Mouse (Mus musculus) ES-CJ7 (cell line): ENCODE measurements around the gene Acsf3.

ENCODE experiments used
- DNase-seq: peaks from one replicate; pipeline ENCODE4 v3.0.0; 2011; ENCODE audit warnings: low read depth, low spot score

Gene Acsf3

DNA sequence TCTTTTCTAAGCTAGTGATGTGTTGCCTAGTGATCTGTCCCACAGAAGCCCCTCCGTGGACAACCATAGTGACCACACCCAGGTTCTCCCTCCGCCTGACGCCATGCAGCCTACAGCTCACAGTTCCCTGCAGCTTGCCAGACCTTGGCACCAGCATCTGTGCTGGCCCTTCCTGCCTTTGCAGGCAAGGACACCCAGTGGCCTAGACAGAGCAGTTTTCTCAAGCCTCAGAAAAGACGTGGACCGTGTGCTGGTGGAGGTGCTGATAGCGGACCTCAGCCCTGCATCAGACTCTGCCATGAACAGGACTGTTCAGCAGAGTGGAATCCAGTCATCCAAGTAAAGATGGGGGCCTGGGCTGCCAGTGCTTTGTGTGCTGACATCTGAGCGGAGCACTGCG is 35.1 kb downstream of the Acsf3 start:
- DNase-seq: no peak

DNA sequence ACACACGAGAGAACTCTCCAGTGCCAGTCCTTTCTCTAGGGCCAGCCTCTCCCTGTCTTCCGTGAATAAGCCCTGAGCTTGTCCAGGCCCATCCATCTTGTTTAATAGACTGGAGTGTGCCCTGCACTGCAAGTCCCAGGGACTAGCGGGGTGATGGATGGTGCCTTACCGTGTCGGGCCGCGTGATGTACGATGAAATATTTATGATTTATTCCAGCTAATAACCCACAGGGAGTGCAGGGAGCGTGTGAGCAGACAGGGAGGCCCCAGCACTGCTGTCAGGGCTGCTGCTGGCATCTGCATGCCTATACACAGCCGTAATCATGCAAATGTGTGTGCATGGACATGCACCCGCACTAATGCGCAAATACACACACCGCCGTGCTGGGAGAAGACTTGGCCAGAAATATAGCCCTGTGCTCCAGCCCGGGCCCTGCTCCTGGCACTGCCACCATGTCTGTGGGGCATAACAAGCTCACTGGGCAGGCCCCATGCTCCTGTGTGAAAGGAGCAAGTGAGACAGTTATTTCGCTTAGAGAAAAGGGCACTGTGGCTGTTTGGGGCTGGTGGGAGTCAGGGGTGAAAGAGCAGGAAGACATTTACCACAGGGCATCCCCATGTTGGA is 36.7 kb downstream of the Acsf3 start:
- no peak for DNase-seq

DNA sequence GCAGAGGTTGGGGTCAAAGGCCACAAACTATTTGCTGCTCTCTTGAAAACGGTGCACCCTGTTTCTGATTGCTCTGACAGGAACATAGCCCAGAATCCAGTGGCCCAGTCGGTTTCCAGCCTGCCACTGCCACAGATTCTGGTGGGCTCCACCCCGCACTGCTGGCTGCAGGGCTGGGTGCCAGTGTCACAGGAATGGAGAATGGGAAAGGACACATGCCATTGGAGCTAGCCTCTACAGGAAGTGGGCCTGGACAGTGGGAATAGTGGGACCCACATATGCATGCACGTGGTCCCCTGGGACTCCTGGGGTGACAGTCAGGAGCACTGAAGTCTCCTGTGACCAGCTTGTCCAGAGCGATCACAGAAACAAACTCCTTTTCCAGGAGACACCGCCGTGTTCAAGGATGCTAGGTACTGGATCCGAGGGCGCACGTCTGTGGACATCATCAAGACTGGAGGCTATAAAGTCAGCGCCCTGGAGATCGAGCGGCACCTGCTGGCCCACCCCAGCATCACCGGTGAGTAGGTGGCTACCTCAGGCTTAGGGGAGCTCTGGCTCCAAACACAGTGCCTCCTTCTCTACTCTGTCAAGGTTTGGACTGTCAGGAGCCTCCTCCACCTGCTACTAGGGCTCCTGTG is 37.4 kb downstream of the Acsf3 start:
- peak; percentile 54 for DNase-seq

DNA sequence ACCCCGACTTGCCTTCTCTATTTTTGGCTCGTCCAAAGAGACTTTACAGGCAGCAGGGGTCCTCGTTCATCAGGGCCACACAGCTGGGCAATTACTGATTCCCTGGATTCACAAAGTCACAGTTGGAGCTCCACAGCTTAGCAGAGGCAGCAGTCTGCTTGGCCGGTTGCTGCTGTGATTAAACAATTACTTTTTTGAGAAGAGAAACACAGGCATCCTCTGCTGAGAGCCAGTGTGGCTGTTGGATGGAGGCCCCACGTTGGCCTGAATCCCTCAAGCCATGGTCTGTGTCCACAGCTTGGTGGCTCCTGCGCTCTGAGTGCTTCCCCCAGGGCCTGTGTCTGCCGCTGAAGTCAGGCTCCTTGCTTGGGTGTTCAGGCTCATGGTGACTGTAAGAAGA is 39.3 kb downstream of the Acsf3 start:
- no peak for DNase-seq

DNA sequence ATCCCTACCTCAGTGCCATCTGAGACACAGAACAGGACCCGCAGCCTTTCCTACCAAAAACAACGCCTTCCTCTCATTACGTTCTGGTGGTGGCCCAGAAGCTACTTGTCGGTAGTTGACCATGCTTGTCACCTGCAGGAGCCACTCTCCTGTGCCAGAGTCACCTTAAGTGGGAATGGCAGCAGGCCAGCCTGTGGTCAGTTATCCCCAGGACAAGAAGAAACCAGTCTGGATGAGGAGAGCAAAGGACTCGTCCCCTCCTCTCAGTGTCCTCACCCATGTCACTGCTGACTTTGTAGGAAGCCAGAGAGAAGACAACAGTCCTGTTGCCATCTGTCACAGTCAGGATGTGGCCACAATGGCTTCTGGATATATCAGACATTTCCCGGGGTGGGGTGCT is 41.7 kb downstream of the Acsf3 start:
- DNase-seq: no peak

DNA sequence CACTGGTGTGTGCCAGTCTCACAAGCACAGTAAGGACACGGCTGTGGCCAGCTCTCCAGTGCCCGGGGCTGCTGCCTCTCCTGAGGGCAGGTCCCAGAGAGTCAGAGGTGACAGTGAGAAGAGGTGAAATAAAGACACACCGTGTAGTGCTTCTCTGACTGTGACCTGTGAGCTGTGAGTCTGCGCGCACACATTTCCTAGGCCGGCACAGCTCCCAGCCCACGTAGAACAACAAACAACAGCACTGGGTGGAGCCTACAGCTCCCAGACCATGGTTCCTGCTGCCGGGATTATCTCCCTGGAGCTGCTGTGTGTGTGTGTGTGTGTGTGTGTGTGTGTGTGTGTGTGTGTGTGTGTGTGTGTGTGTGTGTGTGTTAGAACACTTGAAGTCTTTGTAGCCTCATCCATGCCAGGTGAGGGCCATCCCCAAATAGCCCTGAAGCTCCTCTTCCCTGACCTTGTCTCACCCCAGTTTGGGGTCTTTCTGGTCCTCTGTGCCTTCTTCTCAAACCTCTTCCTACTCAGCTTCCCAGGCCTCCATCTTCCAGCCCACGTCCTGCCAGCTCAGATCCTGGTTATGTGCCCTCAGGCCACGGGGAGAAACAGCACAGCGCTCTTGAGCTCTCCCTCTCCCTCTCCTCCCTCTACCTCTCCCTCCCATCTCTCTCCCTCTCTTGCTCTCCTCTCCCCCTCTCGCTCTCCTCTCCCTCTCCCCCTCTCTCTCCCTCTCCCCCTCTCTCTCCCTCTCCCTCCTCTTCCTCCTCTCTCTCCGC is 42.6 kb downstream of the Acsf3 start:
- DNase-seq: no peak

DNA sequence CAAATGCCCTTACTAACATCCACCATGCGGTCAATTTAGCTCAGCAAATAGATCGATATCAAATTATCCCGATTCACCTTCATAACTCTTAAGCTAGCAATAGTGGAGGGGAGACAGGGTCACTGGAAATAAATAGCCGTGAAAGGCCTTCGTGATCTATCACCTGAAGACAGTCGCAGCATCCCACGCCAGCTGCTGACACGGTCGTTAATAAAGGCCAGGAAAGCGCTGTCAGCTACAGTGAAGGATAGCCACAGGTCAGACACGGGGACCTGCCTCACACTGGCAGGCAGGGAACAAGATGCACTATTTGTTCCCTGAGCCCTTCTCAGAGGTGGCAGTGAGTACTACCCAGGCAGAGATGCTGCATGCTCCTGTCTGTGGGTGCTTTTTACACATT is 44.5 kb downstream of the Acsf3 start:
- no peak for DNase-seq

DNA sequence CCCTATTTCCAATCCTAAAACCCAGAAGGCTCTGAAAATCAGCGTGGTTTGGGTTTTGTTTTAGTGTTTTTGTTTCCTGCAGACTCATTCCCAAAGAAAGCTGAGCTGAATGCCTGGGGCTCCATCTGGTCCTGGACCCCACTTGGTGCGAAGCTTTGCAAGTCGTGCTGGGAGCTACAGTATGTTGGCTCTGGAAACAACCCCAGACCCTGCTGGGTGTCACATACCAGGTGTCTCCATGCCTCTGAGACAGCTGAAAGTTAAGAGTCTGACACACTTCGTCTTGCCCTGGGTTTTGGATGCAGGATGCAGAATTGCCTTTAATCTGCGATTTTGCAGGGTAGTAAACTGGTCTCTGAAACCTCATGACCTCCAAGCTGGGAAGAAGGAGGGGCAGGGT is 49.3 kb downstream of the Acsf3 start:
- DNase-seq: no peak

DNA sequence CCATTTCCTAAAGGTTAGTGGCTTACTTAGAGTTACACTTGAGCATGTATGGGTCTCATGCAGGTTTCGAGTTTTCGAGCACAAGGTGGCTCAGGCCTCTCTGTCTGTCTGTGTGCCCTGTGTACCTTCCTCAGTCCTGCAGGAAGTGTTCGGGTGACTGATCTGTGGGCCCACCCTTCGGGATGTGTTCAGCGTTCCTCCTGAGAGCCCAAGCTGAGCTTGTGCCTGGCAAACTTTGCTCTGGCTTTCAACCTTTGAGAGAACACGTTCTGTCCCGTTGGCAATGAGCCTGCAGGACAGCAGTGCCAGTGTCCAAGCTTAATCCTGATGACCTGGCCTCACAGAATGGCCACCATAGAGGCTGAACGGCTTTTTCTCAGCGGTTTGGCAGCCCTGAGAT is 49.7 kb downstream of the Acsf3 start:
- no peak for DNase-seq

DNA sequence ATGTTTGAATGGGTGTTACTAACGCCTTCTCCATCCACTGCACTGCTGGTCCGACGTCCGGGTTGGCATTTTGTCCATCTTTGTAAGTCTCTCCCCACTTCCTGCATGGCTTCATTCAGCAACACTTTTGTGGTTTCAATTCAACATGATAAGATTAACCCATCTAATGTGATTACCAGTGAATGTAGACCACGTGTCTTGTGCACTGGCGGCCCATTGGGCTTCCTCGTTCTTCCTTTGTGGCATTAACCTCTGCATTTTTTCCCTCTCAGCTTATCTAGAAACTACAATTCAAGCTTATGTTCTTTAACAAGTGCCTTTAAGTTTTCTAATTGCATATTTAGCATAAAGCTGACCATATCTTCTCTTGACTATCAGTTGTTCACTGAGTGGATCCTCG is 50.1 kb downstream of the Acsf3 start:
- DNase-seq: no peak

DNA sequence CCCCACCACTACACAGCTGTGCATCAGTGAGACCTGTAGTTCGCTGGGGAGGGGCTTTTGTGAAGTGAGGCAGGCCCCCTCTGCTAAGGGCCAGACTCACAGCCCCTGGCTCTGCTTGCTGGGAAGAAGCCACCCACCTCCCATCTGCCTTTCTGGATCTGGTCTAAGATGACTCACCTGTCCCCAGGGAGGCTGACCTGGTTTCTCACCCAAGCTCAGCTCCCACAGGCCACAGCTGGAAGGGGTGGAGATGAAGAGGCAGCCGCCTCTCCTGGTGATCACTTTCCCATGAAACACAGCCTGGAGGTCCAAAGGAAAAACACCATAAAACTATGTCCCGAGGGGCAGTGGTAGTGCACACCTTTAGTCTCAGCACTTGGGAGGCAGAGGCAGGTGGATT is 54.1 kb downstream of the Acsf3 start:
- DNase-seq: no peak

DNA sequence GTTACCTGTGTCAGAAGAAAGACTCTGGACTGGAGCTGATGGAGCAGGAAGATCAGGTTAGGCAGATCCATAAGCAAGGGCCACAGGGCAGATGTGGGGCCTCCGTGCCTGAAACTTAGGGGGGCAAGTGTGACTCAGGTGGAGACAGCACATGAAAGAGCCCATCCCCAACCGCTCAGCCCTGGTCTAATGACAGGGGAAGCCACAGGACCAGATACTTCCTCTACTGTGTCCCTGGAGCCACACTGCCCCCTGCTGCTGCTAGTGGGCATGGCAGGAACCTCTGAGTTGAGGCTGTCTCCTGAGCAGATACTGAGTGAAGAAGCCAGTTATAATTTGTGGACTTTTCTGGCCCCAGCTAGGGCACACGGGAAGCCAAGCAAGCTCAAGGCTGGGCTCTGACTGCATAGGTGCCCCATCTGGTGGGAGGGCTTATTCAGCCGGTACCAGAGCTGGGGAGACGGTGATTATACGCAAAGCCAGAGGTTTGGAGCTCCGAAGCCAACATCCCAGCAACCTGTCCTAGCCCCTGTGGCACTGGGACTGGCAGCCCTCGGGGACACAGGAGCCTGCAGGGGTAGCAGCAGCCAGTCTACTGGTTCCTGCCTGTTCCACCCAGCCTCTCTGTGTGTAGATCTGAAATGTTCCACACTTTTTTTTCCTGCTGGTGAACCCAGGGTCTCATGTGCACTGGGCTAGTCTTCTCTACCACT is 55.2 kb downstream of the Acsf3 start:
- peak; percentile 85 for DNase-seq

DNA sequence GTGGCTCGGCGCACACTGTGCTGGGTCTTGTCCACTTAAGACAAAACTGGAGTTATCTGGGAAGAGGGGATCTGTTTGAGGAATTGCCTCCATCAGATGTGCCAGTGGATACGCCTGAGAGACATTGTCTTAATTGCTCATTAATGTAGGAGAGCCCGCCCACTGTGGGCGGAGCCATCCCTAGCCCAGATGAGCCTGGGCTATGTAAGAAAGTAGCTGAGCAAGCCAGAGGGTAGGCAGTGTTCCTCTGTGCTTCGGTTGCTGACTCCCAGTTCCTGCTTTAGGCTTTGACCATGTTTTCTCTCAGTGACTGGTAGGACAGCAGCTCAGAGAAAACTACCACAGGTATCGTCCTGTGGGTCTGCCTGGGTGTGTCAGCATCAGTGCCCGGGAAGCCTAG is 59.1 kb downstream of the Acsf3 start:
- no peak for DNase-seq

DNA sequence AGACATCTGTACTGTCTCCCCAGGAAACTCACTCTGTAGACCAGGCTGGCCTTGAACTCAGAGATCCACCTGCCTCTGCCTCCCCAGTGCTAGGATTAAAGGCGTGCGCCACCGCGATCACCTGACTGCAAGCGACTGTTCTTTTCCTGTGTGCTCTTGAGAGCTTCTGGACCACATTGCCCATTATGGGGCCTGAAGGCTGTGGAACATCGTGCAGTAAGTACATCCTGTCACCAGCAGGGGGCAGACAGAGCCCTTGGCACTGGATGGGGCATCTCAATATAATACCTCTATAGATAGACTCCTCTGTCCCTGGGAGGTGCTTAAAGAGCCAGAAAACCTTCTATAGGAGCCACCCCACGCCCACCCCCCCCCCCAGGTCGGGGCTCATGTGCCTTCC is 59.7 kb downstream of the Acsf3 start:
- peak; percentile 91 for DNase-seq

DNA sequence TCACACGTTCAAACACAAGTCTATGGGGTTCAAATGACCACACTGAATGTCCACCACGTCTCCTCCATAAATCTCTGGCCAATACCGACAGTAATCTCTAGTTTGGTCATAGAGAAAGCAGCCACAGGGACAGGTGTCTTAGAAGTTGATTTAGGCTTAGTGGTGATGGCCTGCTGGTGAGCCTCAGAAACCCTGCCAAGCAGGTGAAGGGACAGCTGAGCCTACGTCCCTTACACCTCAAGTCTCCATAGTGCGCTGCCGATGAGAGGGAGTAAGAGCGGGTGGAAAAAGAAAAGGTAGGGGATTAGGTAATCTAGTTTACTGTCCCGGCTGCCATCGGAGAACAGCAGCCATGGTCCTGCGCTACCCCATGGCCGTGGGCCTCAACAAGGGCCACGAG is 60.9 kb downstream of the Acsf3 start:
- no peak for DNase-seq

DNA sequence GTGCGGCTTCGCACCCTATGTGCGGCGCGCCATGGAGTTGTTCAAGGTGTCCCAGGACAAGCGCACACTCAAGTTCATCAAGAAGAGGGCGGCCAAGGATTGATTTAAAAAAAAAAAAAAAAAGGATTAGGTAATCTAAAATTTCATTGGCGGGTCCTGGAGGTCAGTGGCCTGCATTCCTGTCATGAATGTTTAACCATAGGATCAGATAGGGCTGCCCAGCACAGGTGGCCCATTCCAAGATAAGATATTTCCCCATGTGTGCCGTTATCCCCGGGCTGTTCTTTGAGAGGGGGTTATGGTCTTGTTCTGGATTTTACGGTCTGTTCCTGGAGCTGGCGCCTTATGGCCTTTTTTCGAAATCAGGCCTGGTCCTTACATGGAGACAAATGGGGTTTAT is 61.4 kb downstream of the Acsf3 start:
- no peak for DNase-seq

DNA sequence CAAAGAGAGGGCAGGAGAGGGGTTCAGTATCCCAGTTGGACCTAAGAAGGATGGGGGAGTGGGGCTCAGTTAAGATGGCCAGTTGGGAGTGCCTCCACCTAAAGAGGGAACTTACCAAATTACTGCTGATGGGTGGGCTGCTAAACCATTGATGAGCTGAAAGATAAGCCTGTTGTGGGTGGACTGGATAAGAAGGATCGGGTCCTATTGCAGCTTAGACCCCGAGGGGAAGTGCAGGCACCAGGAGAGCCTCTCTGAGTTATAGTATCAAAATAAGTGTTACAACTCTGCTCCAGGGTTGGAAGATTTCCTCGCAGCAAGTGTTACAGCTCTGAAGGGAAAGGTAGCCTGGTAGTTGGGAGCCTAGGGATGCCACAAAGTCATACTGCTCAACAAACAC is 68.9 kb downstream of the Acsf3 start:
- DNase-seq: no peak

DNA sequence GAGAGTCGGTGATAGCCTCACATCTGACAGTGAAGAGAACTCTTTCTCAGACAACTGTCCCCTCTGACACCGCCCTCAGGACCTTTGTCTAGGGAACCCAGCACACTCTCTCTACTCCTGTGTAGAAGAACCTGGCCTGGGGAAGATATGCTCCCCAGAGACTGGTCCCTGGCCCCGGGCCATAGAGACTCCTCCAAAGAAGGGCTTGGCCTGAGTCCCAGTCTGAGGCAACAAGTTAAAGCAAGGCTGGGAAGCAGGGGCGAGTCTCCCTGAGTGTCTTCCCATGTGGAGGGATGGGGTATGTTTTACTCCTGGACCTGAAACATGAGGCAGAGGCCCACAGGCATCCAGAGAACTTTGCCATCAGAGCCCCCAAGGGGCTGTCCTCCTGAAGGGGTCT is 70.4 kb downstream of the Acsf3 start:
- DNase-seq: no peak

DNA sequence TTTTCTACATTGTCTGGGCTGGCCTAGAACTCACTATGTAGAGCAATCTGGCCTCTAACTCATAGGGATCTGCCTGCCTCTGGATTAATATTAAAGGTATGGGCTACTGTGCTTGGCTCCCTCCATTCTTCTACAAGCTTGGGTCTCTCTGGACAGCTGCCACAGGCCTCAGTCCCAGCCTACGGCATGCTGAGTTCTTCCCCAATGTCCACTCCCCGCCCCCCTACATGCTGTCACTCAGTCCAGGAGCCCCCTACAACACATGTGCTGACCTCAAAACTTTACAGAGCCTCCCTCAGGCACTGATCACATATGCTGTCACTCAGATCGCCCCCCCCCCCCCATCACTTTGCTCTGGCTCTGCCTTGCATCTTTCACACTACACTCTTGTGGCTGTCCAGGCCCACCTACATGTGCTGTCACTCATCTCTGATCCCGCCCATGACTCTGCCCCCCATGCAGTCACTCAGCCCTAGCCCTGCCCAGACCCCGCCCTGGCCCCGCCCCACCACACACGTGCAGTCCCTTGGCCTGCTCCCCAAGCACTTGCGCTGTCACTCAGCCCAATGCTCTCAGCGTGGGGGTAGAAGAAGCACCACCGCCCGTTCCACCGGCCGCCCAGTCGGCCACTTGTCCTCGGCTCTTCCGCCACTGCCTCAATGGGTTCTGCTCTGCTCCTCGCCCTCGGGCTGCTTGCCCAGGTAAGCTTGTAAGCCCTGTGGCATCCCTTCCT is 72.7 kb downstream of the Acsf3 start, which contains the start of gene Cdh15:
TSS of gene Cdh15 (plus strand) at position 138 of the 733 bp plus-strand sequence.
- peak; percentile 75 for DNase-seq

DNA sequence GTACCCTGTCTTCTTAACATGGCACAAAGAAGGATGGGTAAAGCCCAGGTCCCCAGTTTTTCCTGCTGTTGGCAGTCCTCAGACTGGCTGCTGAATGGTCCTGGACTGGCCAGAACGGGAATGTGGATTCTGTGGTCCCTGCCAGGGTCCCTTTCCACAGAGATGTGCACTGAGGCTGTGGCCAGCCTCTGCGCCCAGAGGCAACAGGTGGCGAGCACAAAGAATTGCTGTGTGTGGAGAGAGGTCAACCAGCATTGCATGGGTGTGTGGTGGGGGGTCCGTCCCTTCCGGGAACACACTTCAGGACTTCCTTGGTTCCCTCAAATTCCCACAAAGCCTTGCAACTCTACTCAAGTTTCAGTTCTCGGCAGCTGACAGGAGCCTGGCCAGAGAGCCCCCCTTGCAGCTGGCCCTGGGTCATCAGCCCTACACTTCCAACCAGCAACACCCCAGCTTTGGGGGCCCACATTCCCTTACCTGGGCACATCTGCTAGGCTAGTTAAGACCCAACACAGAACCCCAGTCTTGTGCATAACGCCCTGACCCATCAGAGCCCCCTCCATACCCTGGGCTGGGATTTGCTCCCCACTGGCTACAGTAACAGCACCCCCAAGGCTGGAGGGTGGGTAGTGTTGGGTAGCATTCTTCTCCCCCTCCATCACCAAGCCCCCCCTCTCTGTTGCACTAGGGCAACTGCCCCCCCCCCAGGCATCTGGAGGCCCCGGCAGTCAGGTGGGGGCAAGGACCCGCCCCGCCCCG is 74.0 kb downstream of the Acsf3 start:
- no peak for DNase-seq

DNA sequence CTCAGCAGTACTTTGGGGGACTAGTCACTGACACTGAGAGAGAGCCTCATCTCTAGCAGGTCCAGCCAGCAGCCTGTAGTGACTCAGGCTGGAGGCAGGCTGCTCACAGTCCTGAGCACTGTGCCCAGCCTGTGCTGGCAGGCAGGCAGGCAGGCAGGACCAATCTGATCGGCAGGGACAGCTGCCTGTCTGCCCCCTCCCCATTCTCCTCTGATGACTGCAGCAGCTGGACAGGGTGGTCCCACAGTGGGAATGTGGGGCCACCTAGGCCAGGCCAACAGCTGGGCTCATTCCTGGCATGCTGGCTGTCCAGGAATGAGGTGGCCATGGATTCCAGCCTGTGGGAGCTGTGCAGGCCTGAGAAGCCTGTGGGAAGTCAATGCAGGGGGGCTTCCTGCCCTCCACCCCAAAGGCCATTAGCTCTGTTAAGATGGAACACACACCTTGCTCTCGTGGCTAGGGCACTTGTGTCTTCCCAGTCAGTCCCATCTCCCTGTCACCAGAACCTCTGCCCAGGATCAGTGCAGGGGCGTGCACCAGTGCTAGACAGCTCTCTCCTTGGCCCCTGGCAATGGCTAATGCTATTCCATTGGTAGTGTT is 75.5 kb downstream of the Acsf3 start:
- no peak for DNase-seq
